Mouse (Mus musculus) ES-E14 (cell line): ENCODE measurements around the gene Nedd4. TPM values are rescaled to one million over a fixed set of nuclear protein-coding genes. Genes with fewer than 3 reads are reported as not detected.
A peak's percentile ranks its signal among the peaks of the same experiment; 100 is the strongest.

Experiments used
- DNase-seq: peaks from one replicate; pipeline ENCODE4 v3.0.0-alpha.2; 2013; ENCODE audit warnings: low read depth, low spot score
- H3K27ac ChIP-seq: 2 replicates; pipeline ENCODE4 v1.5.1; 2012; ENCODE audit warnings: low read depth, mild to moderate bottlenecking, low read length, moderate library complexity, mixed read lengths; ENCODE audit not compliant: poor library complexity, insufficient read depth, severe bottlenecking
- H3K36me3 ChIP-seq: 2 replicates; pipeline ENCODE4 v1.6.1; 2012; ENCODE audit warnings: mild to moderate bottlenecking, low read length, moderate library complexity, mixed read lengths; ENCODE audit not compliant: control insufficient read depth, poor library complexity, insufficient read depth, severe bottlenecking
- H3K4me1 ChIP-seq, 2 experiments: fragments of 150-350 bp in 1 of 2; sonication (generic) in 1 of 2; 2 replicates each; pipeline ENCODE4 v1.6.1; 2012; ENCODE audit warnings: low read length in 2 of 2, mild to moderate bottlenecking in 1 of 2, mixed read lengths in 1 of 2; ENCODE audit not compliant: control insufficient read depth in 2 of 2, insufficient read depth in 2 of 2, poor library complexity in 1 of 2
- H3K4me3 ChIP-seq, 2 experiments: fragments of 150-350 bp in 1 of 2; sonication (generic) in 1 of 2; 2 replicates each; pipeline ENCODE4 v1.5.1; 2012; ENCODE audit warnings: low read length in 2 of 2, low read depth in 1 of 2, mild to moderate bottlenecking in 1 of 2, mixed read lengths in 1 of 2; ENCODE audit not compliant: insufficient read depth in 1 of 2, poor library complexity in 1 of 2, severe bottlenecking in 1 of 2
- H3K9ac ChIP-seq: 2 replicates; pipeline ENCODE4 v1.6.1; 2012; ENCODE audit warnings: low read depth, mild to moderate bottlenecking, low read length, mixed read lengths; ENCODE audit not compliant: poor library complexity, insufficient read depth, severe bottlenecking
- H3K9me3 ChIP-seq: fragments of 150-350 bp; sonication (generic); 2 replicates; pipeline ENCODE4 v1.6.1; 2012; ENCODE audit warnings: low read depth, mild to moderate bottlenecking, low read length; ENCODE audit not compliant: control insufficient read depth, insufficient read depth
- CHD2 ChIP-seq: IDR thresholded peaks from 2 replicates; pipeline ENCODE4 v1.6.1; 2014; ENCODE audit warnings: mild to moderate bottlenecking, low read depth, low read length, inconsistent platforms
- HCFC1 ChIP-seq: IDR thresholded peaks from 2 replicates; pipeline ENCODE4 v1.6.1; 2012; ENCODE audit warnings: low read length, inconsistent platforms, borderline replicate concordance; ENCODE audit not compliant: insufficient read depth
- MAFK ChIP-seq: IDR thresholded peaks from 2 replicates; pipeline ENCODE4 v1.6.1; 2014; ENCODE audit warnings: mild to moderate bottlenecking, low read depth, low read length, inconsistent platforms; ENCODE audit not compliant: insufficient read depth
- ZC3H11A ChIP-seq: IDR thresholded peaks from 2 replicates; pipeline ENCODE4 v1.6.1; 2012; ENCODE audit warnings: low read depth, mild to moderate bottlenecking, inconsistent platforms, low read length, borderline replicate concordance
- ZNF384 ChIP-seq: IDR thresholded peaks from 2 replicates; pipeline ENCODE4 v1.6.1; 2012; ENCODE audit warnings: low read depth, low read length, inconsistent platforms
- in situ Hi-C, 2 experiments: fragments of 600-800 bp; cut with MboI; formaldehyde crosslinking; loops; one replicate each; pipeline ENCODE4 v1.15.1; 2025; ENCODE audit warnings: low sequenced_read_pairs in 2 of 2, inconsistent platforms in 1 of 2; ENCODE audit not compliant: unreplicated experiment in 2 of 2
- total RNA-seq: library from RNA; depleted of rRNA; stranded (reverse); fragments of 300-350 nt; gene quantifications from 2 replicates; pipeline ENCODE4 v1.2.3, GENCODE M21; 2012

Nedd4 gene
- total RNA-seq, 1 experiment: 324 TPM

- Histone ChIP-seq H3K27ac (peak overlapping the region; percentile 34; the same call in 1 of the 2 replicates), H3K36me3 (no peaks in the 10 kb centered on the region), H3K9me3 (no peaks in the 10 kb centered on the region), H3K4me3 (no peak overlapping the region), H3K4me1 (peaks cover 9 to 14% of the 10 kb centered on the region in 2 experiments), H3K9ac (no peak overlapping the region)
- no peak for TF ChIP-seq MAFK
- TF ChIP-seq ZNF384: no peak
- TF ChIP-seq ZC3H11A: no peak
- TF ChIP-seq CHD2: no peak
- no peak for TF ChIP-seq HCFC1
- DNase-seq: no peak
- in situ Hi-C loops: no loop called here
Observed at GRCm38 (mm10) chr9:72644418-72645110, 17.6 kb upstream of the Nedd4 start.

- no peaks in the 10 kb centered on the region for H3K9me3 ChIP-seq
- H3K27ac ChIP-seq: no peak overlapping the region
- H3K9ac ChIP-seq: no peak overlapping the region
- TF ChIP-seq ZC3H11A (no peak), MAFK (no peak), ZNF384 (no peak), CHD2 (no peak), HCFC1 (no peak)
- no peaks in the 10 kb centered on the region for H3K36me3 ChIP-seq
- H3K4me3 ChIP-seq: no peak overlapping the region
- no peak for DNase-seq
- H3K4me1 ChIP-seq: peaks cover 0 to 14% of the 10 kb centered on the region in 2 experiments; a peak in 2 of 4 replicates
- in situ Hi-C loops: no loop called here
Observed at GRCm38 (mm10) chr9:72649781-72650180, 12.4 kb upstream of the Nedd4 start.

DNA sequence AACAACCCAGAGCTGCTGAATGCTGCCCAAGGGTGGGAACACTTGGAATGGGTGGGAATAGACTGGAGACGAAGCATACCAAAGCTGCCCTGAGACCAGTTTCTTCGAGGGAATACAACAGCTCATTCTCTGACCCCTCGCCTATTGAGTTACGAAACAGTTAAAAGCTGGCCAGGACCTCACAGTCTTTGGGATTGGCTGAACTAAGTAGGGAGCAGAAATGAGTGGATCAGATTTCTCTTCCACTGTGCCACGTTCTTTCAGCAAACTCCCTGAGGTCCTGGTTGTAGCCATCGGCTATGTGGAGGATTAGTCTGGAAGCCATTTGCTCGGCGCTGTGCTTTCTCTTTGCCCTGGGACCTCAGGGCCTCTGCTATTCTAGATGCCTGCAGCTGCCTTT lies 9.2 kb upstream of the Nedd4 start:
- Histone ChIP-seq H3K4me1 (peaks cover 2 to 33% of the 10 kb centered on the region in 2 experiments; a peak in 3 of 4 replicates), H3K9ac (no peak overlapping the region), H3K4me3 (no peak overlapping the region), H3K9me3 (no peaks in the 10 kb centered on the region), H3K27ac (no peak overlapping the region), H3K36me3 (no peaks in the 10 kb centered on the region)
- no peak for TF ChIP-seq CHD2
- in situ Hi-C loops: no loop called here
- no peak for DNase-seq

DNA sequence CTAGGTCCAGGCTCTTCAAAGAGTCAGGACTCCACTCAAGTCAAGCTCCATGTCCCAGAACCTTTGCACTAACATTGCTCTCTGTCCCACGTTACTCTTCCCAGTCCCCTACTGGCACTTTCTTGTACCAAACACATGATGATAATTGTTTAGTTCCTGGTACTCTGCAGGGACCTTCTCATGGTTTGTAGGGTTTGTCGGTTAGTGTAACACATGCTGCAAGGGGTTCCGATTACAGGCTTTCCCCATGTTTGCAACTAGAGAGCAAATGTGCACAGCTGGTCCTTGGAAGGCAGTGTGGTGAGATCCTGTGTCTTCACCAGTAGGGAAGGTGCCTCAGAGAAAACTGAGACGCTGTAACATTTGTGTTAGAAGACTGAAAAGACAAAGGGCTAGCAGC lies 8.6 kb upstream of the Nedd4 start:
- Histone ChIP-seq H3K4me1 (peaks cover 2 to 36% of the 10 kb centered on the region in 2 experiments; a peak in 3 of 4 replicates), H3K27ac (no peak overlapping the region), H3K9ac (no peak overlapping the region), H3K4me3 (no peak overlapping the region), H3K9me3 (no peaks in the 10 kb centered on the region), H3K36me3 (no peaks in the 10 kb centered on the region)
- in situ Hi-C loops: no loop called here
- TF ChIP-seq HCFC1: no peak
- TF ChIP-seq ZC3H11A: no peak
- TF ChIP-seq MAFK: no peak
- TF ChIP-seq CHD2: no peak
- TF ChIP-seq ZNF384: no peak
- no peak for DNase-seq
